In the genomic region with DNA sequence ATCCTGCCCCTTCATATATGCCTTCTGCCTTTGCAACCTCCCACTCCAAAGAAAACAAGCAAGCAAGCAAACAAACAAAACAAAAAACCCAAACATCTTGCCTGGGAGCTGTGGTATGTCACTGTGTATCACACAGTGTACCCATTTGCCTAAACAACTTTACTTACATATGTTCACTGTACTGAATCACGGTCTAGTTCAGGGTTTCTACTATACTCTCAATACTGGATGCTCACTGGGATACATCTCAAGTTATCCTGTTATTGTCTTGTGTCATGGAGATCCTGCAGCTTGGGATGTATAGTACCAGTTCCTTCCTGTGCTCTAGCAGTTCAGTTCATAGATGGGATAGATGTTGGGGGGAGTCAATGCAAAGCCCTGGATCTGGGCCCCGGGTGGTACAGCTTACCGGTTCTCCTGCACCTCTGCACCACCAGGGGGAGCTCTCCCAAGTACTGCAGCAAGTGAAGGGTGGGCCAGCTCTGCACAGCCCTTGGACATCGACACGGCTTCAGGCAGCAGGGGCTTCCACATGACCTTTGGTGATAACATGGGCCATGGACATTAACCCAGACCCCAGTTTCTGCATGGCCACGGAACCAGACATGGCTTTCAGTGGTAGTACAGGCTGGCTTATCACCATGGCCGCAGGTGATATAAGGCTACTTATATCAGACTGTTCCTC, we compare ENCODE assay signal across 8 mouse cellular contexts. TPM values are rescaled to one million over a fixed set of nuclear protein-coding genes. Genes with fewer than 3 reads are reported as not detected.
DNase-seq lines count a peak whose midpoint lies in the region; ATAC-seq and TF ChIP-seq lines count a peak whose summit lies in the region.

No protein-coding gene starts in this region.

- H3K36me3 ChIP-seq in heart, embryonic 10.5 days: no peaks in the 10 kb centered on the region
- H3K36me3 ChIP-seq in limb, embryonic 14.5 days (ENCODE audit: control insufficient read depth, insufficient read depth, low read length): no peaks in the 10 kb centered on the region
- no peaks in the 10 kb centered on the region for H3K36me3 ChIP-seq in midbrain, postnatal 0 days (ENCODE audit: insufficient read depth, low read length)

- no peak overlapping the region for H3K9ac ChIP-seq in limb, embryonic 14.5 days (ENCODE audit: low read depth, low read length, severe bottlenecking)
- no peak overlapping the region for H3K9ac ChIP-seq in midbrain, postnatal 0 days (replicated peaks; ENCODE audit: low read length, poor library complexity, severe bottlenecking)

- TF ChIP-seq POLR2A in bone marrow macrophage, adult 2 months (IDR thresholded peaks at IDR 0.05; ENCODE audit: borderline replicate concordance, low read depth, low read length): no peak
- TF ChIP-seq POLR2A in embryonic fibroblast, embryonic 13.5 days (IDR thresholded peaks at IDR 0.05; ENCODE audit: low read depth, low read length): no peak
- no peak for TF ChIP-seq POLR2A in limb, embryonic 14.5 days (IDR thresholded peaks at IDR 0.05; ENCODE audit: borderline replicate concordance, extremely low read depth, insufficient read depth, insufficient read length)

- ATAC-seq in limb, embryonic 14.5 days (ENCODE audit: low FRiP score, low read depth): peak; percentile 79
- ATAC-seq in midbrain, postnatal 0 days (ENCODE audit: low FRiP score): peak; percentile 73

- H3K27ac ChIP-seq in bone marrow macrophage, adult 2 months (ENCODE audit: insufficient read depth, low read depth, low read length): no peak overlapping the region
- H3K27ac ChIP-seq in embryonic fibroblast, embryonic 13.5 days (ENCODE audit: insufficient read depth, low read length): no peak overlapping the region
- no peak overlapping the region for H3K27ac ChIP-seq in heart, embryonic 10.5 days
- H3K27ac ChIP-seq in limb, embryonic 14.5 days (replicated peaks; ENCODE audit: low read depth, low read length): no peak overlapping the region
- H3K27ac ChIP-seq in midbrain, postnatal 0 days (ENCODE audit: low read depth, low read length): no peak overlapping the region

- 0 out of 2 replicates have a peak, but pooled peaks cover 2% of the 10 kb centered on the region for H3K4me1 ChIP-seq in bone marrow macrophage, adult 2 months (ENCODE audit: control insufficient read depth, insufficient read depth, low read length)
- no peaks in the 10 kb centered on the region for H3K4me1 ChIP-seq in embryonic fibroblast, embryonic 13.5 days (ENCODE audit: control insufficient read depth, insufficient read depth, low read length)
- H3K4me1 ChIP-seq in heart, embryonic 10.5 days: no peaks in the 10 kb centered on the region
- no peaks in the 10 kb centered on the region for H3K4me1 ChIP-seq in limb, embryonic 14.5 days (ENCODE audit: control insufficient read depth, insufficient read depth, low read length)
- H3K4me1 ChIP-seq in midbrain, postnatal 0 days (ENCODE audit: insufficient read depth, low read length): no peaks in the 10 kb centered on the region

- H3K4me3 ChIP-seq in bone marrow macrophage, adult 2 months (ENCODE audit: insufficient read depth, low read length): no peak overlapping the region
- H3K4me3 ChIP-seq in embryonic fibroblast, embryonic 13.5 days (ENCODE audit: insufficient read depth, low read length): no peak overlapping the region
- H3K4me3 ChIP-seq in heart, embryonic 10.5 days: no peak overlapping the region
- H3K4me3 ChIP-seq in limb, embryonic 14.5 days (replicated peaks; ENCODE audit: low read length): no peak overlapping the region
- H3K4me3 ChIP-seq in midbrain, postnatal 0 days (ENCODE audit: low read depth, low read length): no peak overlapping the region

- WGBS in heart, embryonic 10.5 days: 43% methylated on average over 7 of the region's 7 CpGs
- 40% methylated on average over 7 of the region's 7 CpGs for WGBS in limb, embryonic 14.5 days
- WGBS in midbrain, postnatal 0 days: 37% methylated on average over 7 of the region's 7 CpGs

- TF ChIP-seq CTCF in bone marrow macrophage, adult 2 months (IDR thresholded peaks at IDR 0.05; ENCODE audit: low read depth, low read length): peak; percentile 92
- TF ChIP-seq CTCF in embryonic fibroblast, embryonic 13.5 days (IDR thresholded peaks at IDR 0.05; ENCODE audit: borderline replicate concordance, insufficient read depth, low read length): peak; percentile 85
- peak; percentile 75 for TF ChIP-seq CTCF in midbrain, postnatal 0 days (IDR thresholded peaks at IDR 0.05)

- no peaks in the 10 kb centered on the region for H3K27me3 ChIP-seq in heart, embryonic 10.5 days (ENCODE audit: insufficient read depth, poor library complexity, severe bottlenecking)
- H3K27me3 ChIP-seq in limb, embryonic 14.5 days (ENCODE audit: control insufficient read depth, insufficient read depth, low read length): no peaks in the 10 kb centered on the region
- no peaks in the 10 kb centered on the region for H3K27me3 ChIP-seq in midbrain, postnatal 0 days (ENCODE audit: insufficient read depth, low read length)

- peak; percentile 89 to 90 for DNase-seq in B cell, adult 2 months
- peak; percentile 77 for DNase-seq in heart, embryonic 10.5 days (ENCODE audit: low spot score)
- DNase-seq in kidney, adult 9 months: peak; percentile 69
- peak; percentile 61 for DNase-seq in limb, embryonic 14.5 days (ENCODE audit: low spot score)
- DNase-seq in midbrain, postnatal 0 days (ENCODE audit: low spot score): peak; percentile 56
- peak; percentile 63 to 70 for DNase-seq in spleen, postnatal 36 days (ENCODE audit: low spot score in 2 of 2)

- H3K4me2 ChIP-seq in limb, embryonic 14.5 days (replicated peaks; ENCODE audit: low read depth, low read length, severe bottlenecking): no peak overlapping the region
- H3K4me2 ChIP-seq in midbrain, postnatal 0 days (ENCODE audit: low read depth, low read length, poor library complexity, severe bottlenecking): no peak overlapping the region

- no peaks in the 10 kb centered on the region for H3K9me3 ChIP-seq in heart, embryonic 10.5 days
- H3K9me3 ChIP-seq in limb, embryonic 14.5 days (ENCODE audit: control insufficient read depth, low read length): no peaks in the 10 kb centered on the region
- H3K9me3 ChIP-seq in midbrain, postnatal 0 days (ENCODE audit: low read length): no peaks in the 10 kb centered on the region

RNA-seq across cellular contexts. Expression of a gene that starts 36.7 kb away (rescaled TPM):
- polyA plus RNA-seq in bone marrow macrophage, adult 2 months (2012; ENCODE audit: insufficient read depth, insufficient read length, missing spikeins): 55.4 and 57.3 TPM in 2 replicates
- 39.4 and 43.1 TPM in 2 replicates for polyA plus RNA-seq in embryonic fibroblast, embryonic 13.5 days (2011; ENCODE audit: insufficient read length, low read depth, missing spikeins)
- 88.5 and 109 TPM in 2 replicates for polyA plus RNA-seq in heart, embryonic 10.5 days (2016; fragmentation: Nextera tagmentation; extraction: Ambion mirVana)
- polyA plus RNA-seq in limb, embryonic 14.5 days (2012; rRNA removed): 11.8 and 19.9 TPM in 2 replicates
- 57.5 and 63.8 TPM in 2 replicates for polyA plus RNA-seq in limb, embryonic 14.5 days (2014; fragmentation: Nextera tagmentation; extraction: Ambion mirVana)
- 9.2 and 24.9 TPM in 2 replicates for total RNA-seq in midbrain, postnatal 0 days (2014; rRNA removed)
- 57.6 and 63.0 TPM in 2 replicates for polyA plus RNA-seq in midbrain, postnatal 0 days (2015; fragmentation: Nextera tagmentation; extraction: Ambion mirVana)

RNA-seq across cellular contexts. Expression of a gene that starts 37.0 kb away (rescaled TPM):
- polyA plus RNA-seq in bone marrow macrophage, adult 2 months (2012; ENCODE audit: insufficient read depth, insufficient read length, missing spikeins): 8.2 and 8.6 TPM in 2 replicates
- 23.2 and 24.7 TPM in 2 replicates for polyA plus RNA-seq in embryonic fibroblast, embryonic 13.5 days (2011; ENCODE audit: insufficient read length, low read depth, missing spikeins)
- 14.2 and 16.6 TPM in 2 replicates for polyA plus RNA-seq in heart, embryonic 10.5 days (2016; fragmentation: Nextera tagmentation; extraction: Ambion mirVana)
- polyA plus RNA-seq in limb, embryonic 14.5 days (2012; rRNA removed): 7.1 and 7.2 TPM in 2 replicates
- polyA plus RNA-seq in limb, embryonic 14.5 days (2014; fragmentation: Nextera tagmentation; extraction: Ambion mirVana): 18.7 and 20.5 TPM in 2 replicates
- 31.5 and 41.5 TPM in 2 replicates for total RNA-seq in midbrain, postnatal 0 days (2014; rRNA removed)
- 22.1 and 24.9 TPM in 2 replicates for polyA plus RNA-seq in midbrain, postnatal 0 days (2015; fragmentation: Nextera tagmentation; extraction: Ambion mirVana)
